In genomic region chr4:71627088-71627487, GRCm38 (mm10) we compare ENCODE assay signal across 18 mouse cellular contexts.
"Had no signal": no experiment of that assay in that cellular context is flagged by ENCODE, and none has a peak within 500 bp of the region (broad histone marks: within the 10 kb centered on the region; RNA-seq: fewer than 3 reads in every experiment).

No protein-coding gene starts in this region.

- ATAC-seq: liver, postnatal 0 days; lung, postnatal 0 days had no signal

- H3K27ac ChIP-seq: limb, embryonic 12.5 days; limb, embryonic 15.5 days; liver, embryonic 14.5 days; macrophage; stomach, embryonic 15.5 days had no signal

- H3K9me3 ChIP-seq: limb, embryonic 12.5 days; limb, embryonic 15.5 days; stomach, embryonic 15.5 days had no signal

- DNase-seq: kidney, adult 18-20 months; kidney, postnatal 10 days; kidney, postnatal 36 days; left cerebral cortex, postnatal 4 days; liver, postnatal 0 days; lung, embryonic 14.5 days; midbrain, embryonic 14.5 days; right cerebral cortex, postnatal 25 days; spleen, adult 18-20 months; thymus, postnatal 36 days had no signal

- H3K27me3 ChIP-seq: limb, embryonic 12.5 days; limb, embryonic 15.5 days; stomach, embryonic 15.5 days had no signal

- H3K4me2 ChIP-seq: limb, embryonic 12.5 days; limb, embryonic 15.5 days; liver, embryonic 11.5 days; lung, embryonic 14.5 days; midbrain, embryonic 11.5 days; stomach, embryonic 15.5 days had no signal

- H3K4me1 ChIP-seq: limb, embryonic 12.5 days; limb, embryonic 15.5 days; stomach, embryonic 15.5 days had no signal

- H3K36me3 ChIP-seq: limb, embryonic 12.5 days; limb, embryonic 15.5 days; stomach, embryonic 15.5 days had no signal

- H3K4me3 ChIP-seq: limb, embryonic 12.5 days; limb, embryonic 15.5 days; stomach, embryonic 15.5 days had no signal

- H3K9ac ChIP-seq: limb, embryonic 12.5 days; limb, embryonic 15.5 days; liver, embryonic 14.5 days; liver, postnatal 0 days; lung, embryonic 14.5 days; stomach, embryonic 15.5 days had no signal
